Mouse (Mus musculus) left cerebral cortex, postnatal 36 days (tissue): ENCODE measurements around the gene Nfkbiz. TPM values are rescaled to one million over a fixed set of nuclear protein-coding genes. Genes with fewer than 3 reads are reported as not detected.

Source experiments
- total RNA-seq, 2 experiments: library from RNA; stranded (reverse); gene quantifications; 2 replicates each; pipeline ENCODE4 v1.2.3; 2021

Nfkbiz gene
- total RNA-seq, 2 experiments from 2014 or later = 2.9 to 3.8 TPM

Other genes starting within 250 kb of the Nfkbiz start
- gene Nxpe3, start 56.4 kb upstream of the Nfkbiz start, total RNA-seq = 10 to 100 TPM in 1 of 2 experiments, 1 to 10 TPM in 1; 9.9 to 11.4 TPM
- 10 to 100 TPM; 11.3 to 14.7 TPM for gene Cep97, start 96.0 kb upstream of the Nfkbiz start, total RNA-seq
- 100 to 1,000 TPM; 384 to 396 TPM for gene Rpl24, start 127.4 kb upstream of the Nfkbiz start, total RNA-seq
- gene Zbtb11, start 135.0 kb upstream of the Nfkbiz start, total RNA-seq = 10 to 100 TPM; 41.7 to 49.3 TPM
- 100 to 1,000 TPM; 164 to 168 TPM for gene Pcnp, start 190.8 kb upstream of the Nfkbiz start, total RNA-seq
- 10 to 100 TPM in 1 of 2 experiments, 1 to 10 TPM in 1; 8.5 to 10.9 TPM for gene Trmt10c, start 198.9 kb upstream of the Nfkbiz start, total RNA-seq
- 10 to 100 TPM; 33.1 to 48.4 TPM for gene Senp7, start 209.4 kb upstream of the Nfkbiz start, total RNA-seq